Mouse (Mus musculus) cerebellum, adult 9-10 months (tissue): ENCODE results near the gene Hspb11.

ENCODE experiments used
- DNase-seq: peaks from one replicate; pipeline ENCODE4 v3.0.0; 2022

Hspb11 gene

GRCm38 (mm10) chr4:107252522-107252921 lies 871 bp upstream of the Hspb11 start:
- peak; percentile 44 for DNase-seq

GRCm38 (mm10) chr4:107254414-107254813 lies 1.0 kb downstream of the Hspb11 start:
- DNase-seq = peak; percentile 46

- no peak for DNase-seq
These were observed 6.6 kb downstream of the Hspb11 start for GRCm38 (mm10) chr4:107260001-107260400.

GRCm38 (mm10) chr4:107273683-107274082 lies 20.3 kb downstream of the Hspb11 start:
- DNase-seq = no peak

GRCm38 (mm10) chr4:107274511-107274910 lies 21.1 kb downstream of the Hspb11 start:
- DNase-seq = no peak

- no peak for DNase-seq
These were observed 24.9 kb downstream of the Hspb11 start for GRCm38 (mm10) chr4:107278188-107278707.

GRCm38 (mm10) chr4:107280843-107281475 lies 27.6 kb downstream of the Hspb11 start:
- no peak for DNase-seq

GRCm38 (mm10) chr4:107285446-107286200 lies 32.2 kb downstream of the Hspb11 start:
- no peak for DNase-seq

GRCm38 (mm10) chr4:107286386-107286785 lies 33.0 kb downstream of the Hspb11 start:
- no peak for DNase-seq

GRCm38 (mm10) chr4:107287517-107287916 lies 34.1 kb downstream of the Hspb11 start:
- DNase-seq = no peak

- no peak for DNase-seq
These were observed 38.3 kb downstream of the Hspb11 start for GRCm38 (mm10) chr4:107291611-107292272.

GRCm38 (mm10) chr4:107292273-107292662 lies 38.9 kb downstream of the Hspb11 start:
- DNase-seq = no peak

GRCm38 (mm10) chr4:107298071-107298606 lies 44.7 kb downstream of the Hspb11 start:
- DNase-seq = no peak

- DNase-seq = no peak
These were observed 46.5 kb downstream of the Hspb11 start for GRCm38 (mm10) chr4:107299779-107300340.

GRCm38 (mm10) chr4:107300371-107300770 lies 47.0 kb downstream of the Hspb11 start:
- no peak for DNase-seq

- DNase-seq = no peak
These were observed 47.6 kb downstream of the Hspb11 start for GRCm38 (mm10) chr4:107300902-107301555.

- DNase-seq = no peak
These were observed 48.8 kb downstream of the Hspb11 start for GRCm38 (mm10) chr4:107302221-107302620.

- DNase-seq = no peak
These were observed 49.4 kb downstream of the Hspb11 start for GRCm38 (mm10) chr4:107302832-107303231.

GRCm38 (mm10) chr4:107303531-107303930 lies 50.1 kb downstream of the Hspb11 start:
- DNase-seq = no peak

GRCm38 (mm10) chr4:107306966-107307365 lies 53.6 kb downstream of the Hspb11 start, which contains the start of gene Dio1:
TSS of gene Dio1 (minus strand) at chr4:107307169.
- DNase-seq = peak; percentile 83

GRCm38 (mm10) chr4:107313690-107314478 lies 60.5 kb downstream of the Hspb11 start, which contains the start of gene Yipf1:
TSS of gene Yipf1 (plus strand) at chr4:107314363.
- peak; percentile 92 for DNase-seq

- DNase-seq = no peak
These were observed 61.0 kb downstream of the Hspb11 start for GRCm38 (mm10) chr4:107314479-107314805.
